Mouse (Mus musculus) embryonic facial prominence, embryonic 14.5 days (tissue): Measurements from ENCODE around the gene Arhgap11a. TPM values are rescaled to one million over a fixed set of nuclear protein-coding genes. Genes with fewer than 3 reads are reported as not detected.

Experiments used
- polyA plus RNA-seq: library from polyadenylated mRNA; unstranded; fragments of >200 nt; fragmentation: Nextera tagmentation; extraction: Ambion mirVana; gene quantifications from 2 replicates; pipeline ENCODE4 v1.2.1, GENCODE M21; 2014

The Arhgap11a gene
- polyA plus RNA-seq, 1 experiment from 2014 or later = 4.1 TPM

Other genes with a start within 250 kb of the Arhgap11a start
- gene Grem1, start 90.0 kb downstream of the Arhgap11a start, polyA plus RNA-seq = 1.9 and 2.8 TPM in 2 replicates
- 8.6 and 9.4 TPM in 2 replicates for gene Scg5, start 19.5 kb downstream of the Arhgap11a start, polyA plus RNA-seq
- gene Gjd2, start 165.0 kb upstream of the Arhgap11a start, polyA plus RNA-seq = 0.24 and 0.31 TPM in 2 replicates
- 2,141 and 2,538 TPM in 2 replicates for gene Actc1, start 204.9 kb upstream of the Arhgap11a start, polyA plus RNA-seq